Mouse (Mus musculus) limb, embryonic 15.5 days (tissue): ENCODE data around the gene F3. TPM values are rescaled to one million over a fixed set of nuclear protein-coding genes. Genes with fewer than 3 reads are reported as not detected.
"Not testable (repeated sequence)": the region's sequence is repeated elsewhere in the genome, so short reads cannot be mapped to it uniquely, and the experiment has no call there.

ENCODE experiments used
- ATAC-seq: fragments of 200-750 bp; cut with Nextera tagmentation; 2 replicates; pipeline ENCODE4 v1.8.0; 2017; ENCODE audit warnings: low read depth, moderate TSS enrichment; ENCODE audit not compliant: insufficient number of reproducible peaks, low FRiP score, low TSS enrichment
- H3K27ac ChIP-seq: fragments of 300-500 bp; sonication (generic); 2 replicates; pipeline ENCODE4 v1.5.1; 2015; ENCODE audit warnings: moderate library complexity, mild to moderate bottlenecking, inconsistent platforms
- H3K27me3 ChIP-seq: fragments of 300-500 bp; sonication (generic); 2 replicates; pipeline ENCODE4 v1.6.1; 2015; ENCODE audit warnings: inconsistent platforms
- H3K36me3 ChIP-seq: fragments of 300-500 bp; sonication (generic); 2 replicates; pipeline ENCODE4 v1.6.1; 2015; ENCODE audit warnings: inconsistent platforms
- H3K4me1 ChIP-seq: fragments of 300-500 bp; sonication (generic); 2 replicates; pipeline ENCODE4 v1.6.1; 2015; ENCODE audit warnings: inconsistent platforms
- H3K4me2 ChIP-seq: fragments of 300-500 bp; sonication (generic); 2 replicates; pipeline ENCODE4 v1.6.1; 2015; ENCODE audit warnings: mild to moderate bottlenecking, inconsistent platforms
- H3K4me3 ChIP-seq: fragments of 300-500 bp; sonication (generic); 2 replicates; pipeline ENCODE4 v1.5.1; 2015; ENCODE audit warnings: mild to moderate bottlenecking, inconsistent platforms
- H3K9ac ChIP-seq: fragments of 300-500 bp; sonication (generic); 2 replicates; pipeline ENCODE4 v1.6.1; 2015; ENCODE audit warnings: inconsistent platforms
- H3K9me3 ChIP-seq: fragments of 300-500 bp; sonication (generic); 2 replicates; pipeline ENCODE4 v1.6.1; 2016; ENCODE audit warnings: inconsistent platforms
- WGBS: fragments of 180-500 bp; shearing (Covaris S2); methylation state at CpG from one replicate; pipeline ENCODE4 v1.1.7; 2015; 5-methylcytosine and 5-hydroxymethylcytosine counted together
- polyA plus RNA-seq: library from polyadenylated mRNA; unstranded; fragments of >200 nt; fragmentation: Nextera tagmentation; extraction: Ambion mirVana; gene quantifications from 2 replicates; pipeline ENCODE4 v1.2.1, GENCODE M21; 2015

F3 gene
- polyA plus RNA-seq, 1 experiment from 2014 or later, result 46.1 TPM

GRCm38 (mm10) chr3:121723968-121724524 is 709 bp downstream of the F3 start:
- H3K4me3 ChIP-seq, result peak overlapping the region; percentile 70
- H3K27me3 ChIP-seq, result peaks cover 10% of the 10 kb centered on the region; the same call in 1 of the 2 replicates
- 6% methylated on average over 20 of the region's 20 CpGs for WGBS
- H3K36me3 ChIP-seq, result no peaks in the 10 kb centered on the region
- ATAC-seq, result no peak
- peak overlapping the region; percentile 76 for H3K4me2 ChIP-seq
- H3K4me1 ChIP-seq, result peaks cover 25% of the 10 kb centered on the region
- no peak overlapping the region for H3K9ac ChIP-seq
- no peak overlapping the region for H3K27ac ChIP-seq
- no peaks in the 10 kb centered on the region for H3K9me3 ChIP-seq

GRCm38 (mm10) chr3:121724553-121724952 is 1.2 kb downstream of the F3 start:
- Histone ChIP-seq H3K27me3 (peaks cover 10% of the 10 kb centered on the region; the same call in 1 of the 2 replicates), H3K9me3 (no peaks in the 10 kb centered on the region), H3K9ac (no peak overlapping the region), H3K4me2 (peak overlapping the region; percentile 76; the same call in 1 of the 2 replicates), H3K27ac (no peak overlapping the region), H3K4me1 (peaks cover 21% of the 10 kb centered on the region), H3K4me3 (peak overlapping the region; percentile 70), H3K36me3 (no peaks in the 10 kb centered on the region)
- 26% methylated on average over 12 of the region's 12 CpGs for WGBS
- ATAC-seq, result no peak

- Histone ChIP-seq H3K4me2 (no peak overlapping the region), H3K27me3 (peaks cover 10% of the 10 kb centered on the region; the same call in 1 of the 2 replicates), H3K4me1 (peaks cover 21% of the 10 kb centered on the region), H3K27ac (no peak overlapping the region), H3K9ac (no peak overlapping the region), H3K4me3 (no peak overlapping the region), H3K9me3 (no peaks in the 10 kb centered on the region), H3K36me3 (no peaks in the 10 kb centered on the region)
- no peak for ATAC-seq
- 76% methylated on average over 10 of the region's 10 CpGs for WGBS
Measured at GRCm38 (mm10) chr3:121725651-121726050, 2.3 kb downstream of the F3 start.

- WGBS, result 83% methylated on average over 4 of the region's 4 CpGs
Measured at GRCm38 (mm10) chr3:121729678-121730077, 6.3 kb downstream of the F3 start.

GRCm38 (mm10) chr3:121735542-121735941 is 12.2 kb downstream of the F3 start:
- 78% methylated on average over 7 of the region's 7 CpGs for WGBS
- H3K9me3 ChIP-seq, result no peaks in the 10 kb centered on the region
- peaks cover 7% of the 10 kb centered on the region; the same call in 1 of the 2 replicates for H3K36me3 ChIP-seq
- no peak for ATAC-seq
- H3K4me3 ChIP-seq, result no peak overlapping the region
- H3K4me1 ChIP-seq, result peaks cover 6% of the 10 kb centered on the region
- no peak overlapping the region for H3K4me2 ChIP-seq
- no peak overlapping the region for H3K27ac ChIP-seq
- H3K9ac ChIP-seq, result no peak overlapping the region
- no peaks in the 10 kb centered on the region for H3K27me3 ChIP-seq

More at GRCm38 (mm10) chr3:121729678-121730077, 6.3 kb downstream of the F3 start:
- Histone ChIP-seq H3K9ac (no peak overlapping the region), H3K27me3 (no peaks in the 10 kb centered on the region), H3K4me2 (no peak overlapping the region), H3K4me1 (peaks cover 3% of the 10 kb centered on the region; the same call in 1 of the 2 replicates), H3K9me3 (no peaks in the 10 kb centered on the region), H3K4me3 (no peak overlapping the region), H3K36me3 (peaks cover 7% of the 10 kb centered on the region; the same call in 1 of the 2 replicates), H3K27ac (no peak overlapping the region)
- ATAC-seq, result no peak

GRCm38 (mm10) chr3:121736025-121736744 is 12.8 kb downstream of the F3 start:
- Histone ChIP-seq H3K4me2 (no peak overlapping the region), H3K9me3 (no peaks in the 10 kb centered on the region), H3K9ac (no peak overlapping the region), H3K4me3 (no peak overlapping the region), H3K27ac (no peak overlapping the region), H3K4me1 (peaks cover 6% of the 10 kb centered on the region), H3K27me3 (no peaks in the 10 kb centered on the region), H3K36me3 (peaks cover 7% of the 10 kb centered on the region; the same call in 1 of the 2 replicates)
- ATAC-seq, result no peak
- 36% methylated on average over 18 of the region's 18 CpGs for WGBS

- peaks cover 4% of the 10 kb centered on the region; the same call in 1 of the 2 replicates for H3K36me3 ChIP-seq
- no peak overlapping the region for H3K4me2 ChIP-seq
- no peak overlapping the region for H3K27ac ChIP-seq
- 45% methylated on average over 1 of the region's 1 CpGs for WGBS
- ATAC-seq, result no peak
- H3K9me3 ChIP-seq, result no peaks in the 10 kb centered on the region
- H3K4me1 ChIP-seq, result peaks cover 6% of the 10 kb centered on the region
- H3K27me3 ChIP-seq, result no peaks in the 10 kb centered on the region
- no peak overlapping the region for H3K4me3 ChIP-seq
- no peak overlapping the region for H3K9ac ChIP-seq
Measured at GRCm38 (mm10) chr3:121737453-121737852, 14.1 kb downstream of the F3 start.

GRCm38 (mm10) chr3:121737901-121738300 is 14.6 kb downstream of the F3 start:
- Histone ChIP-seq H3K9ac (no peak overlapping the region), H3K27ac (no peak overlapping the region), H3K36me3 (peaks cover 4% of the 10 kb centered on the region; the same call in 1 of the 2 replicates), H3K9me3 (no peaks in the 10 kb centered on the region), H3K4me1 (peaks cover 6% of the 10 kb centered on the region), H3K27me3 (no peaks in the 10 kb centered on the region), H3K4me2 (no peak overlapping the region), H3K4me3 (no peak overlapping the region)
- no peak for ATAC-seq
- 76% methylated on average over 2 of the region's 2 CpGs for WGBS

GRCm38 (mm10) chr3:121738742-121739342 is 15.5 kb downstream of the F3 start:
- no peak for ATAC-seq
- Histone ChIP-seq H3K4me3 (no peak overlapping the region), H3K9me3 (no peaks in the 10 kb centered on the region), H3K27me3 (no peaks in the 10 kb centered on the region), H3K4me2 (no peak overlapping the region), H3K4me1 (peaks cover 6% of the 10 kb centered on the region), H3K36me3 (peaks cover 4% of the 10 kb centered on the region; the same call in 1 of the 2 replicates), H3K9ac (no peak overlapping the region), H3K27ac (no peak overlapping the region)
- WGBS, result 72% methylated on average over 9 of the region's 9 CpGs

GRCm38 (mm10) chr3:121739489-121740213 is 16.3 kb downstream of the F3 start:
- no peak overlapping the region for H3K27ac ChIP-seq
- no peak overlapping the region for H3K9ac ChIP-seq
- no peaks in the 10 kb centered on the region for H3K9me3 ChIP-seq
- H3K4me2 ChIP-seq, result no peak overlapping the region
- H3K4me1 ChIP-seq, result peaks cover 6% of the 10 kb centered on the region
- H3K36me3 ChIP-seq, result no peaks in the 10 kb centered on the region
- no peaks in the 10 kb centered on the region for H3K27me3 ChIP-seq
- no peak overlapping the region for H3K4me3 ChIP-seq
- no peak for ATAC-seq
- WGBS, result 31% methylated on average over 17 of the region's 17 CpGs

GRCm38 (mm10) chr3:121741186-121741848 is 18.0 kb downstream of the F3 start:
- H3K9ac ChIP-seq, H3K4me3 ChIP-seq, H3K4me1 ChIP-seq, H3K27me3 ChIP-seq, H3K4me2 ChIP-seq, H3K36me3 ChIP-seq, ATAC-seq, H3K27ac ChIP-seq, H3K9me3 ChIP-seq: not testable (repeated sequence)
- WGBS, result 84% methylated on average over 4 of the region's 4 CpGs
